Mouse (Mus musculus): Measurements from ENCODE around the gene Lama5. TPM values are rescaled to one million over a fixed set of nuclear protein-coding genes. Genes with fewer than 3 reads are reported as not detected.

The Lama5 gene
- polyA plus RNA-seq (2012; ENCODE audit: insufficient read depth, insufficient read length, missing spikeins) = 0.12 and 0.45 TPM in 2 replicates

- H3K27ac ChIP-seq (ENCODE audit: insufficient read depth, low read depth, low read length) = no peak within 1 kb of the TSS
- H3K4me1 ChIP-seq (ENCODE audit: control insufficient read depth, insufficient read depth, low read length) = no peaks in the 10 kb centered on the region; the same call in none of the 2 replicates
- peak within 1 kb of the TSS; percentile 48 for H3K4me3 ChIP-seq (ENCODE audit: insufficient read depth, low read length)
- TF ChIP-seq CTCF (IDR thresholded peaks at IDR 0.05; ENCODE audit: low read depth, low read length) = no peak
Measured at GRCm38 (mm10) chr2:180225762-180226378, at the start of gene Lama5. Gene Lama5, minus strand, starts transcription at chr2:180225859.

DNA sequence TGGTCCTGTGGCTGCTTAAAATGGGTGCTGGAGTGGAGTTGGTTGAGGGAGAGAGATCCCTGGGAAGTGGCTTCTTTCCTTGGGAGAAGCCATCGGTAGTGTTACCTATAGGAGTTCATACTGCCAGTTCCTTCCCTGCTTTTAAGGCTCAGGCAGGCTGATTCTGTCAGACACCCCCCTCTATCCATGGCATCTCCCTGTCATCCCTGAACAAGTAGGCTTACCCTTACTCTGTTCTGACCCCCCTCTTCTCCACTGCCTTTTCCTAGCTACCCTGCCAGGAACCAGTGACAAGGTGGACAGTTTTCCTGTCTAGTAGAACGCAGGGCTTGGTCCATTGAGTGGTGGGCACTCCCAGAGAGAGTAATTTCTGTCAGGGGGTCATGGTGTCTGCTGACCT lies 48.9 kb upstream of the Lama5 start:
- no peak overlapping the region for H3K4me3 ChIP-seq (ENCODE audit: insufficient read depth, low read length)
- TF ChIP-seq POLR2A (IDR thresholded peaks at IDR 0.05; ENCODE audit: borderline replicate concordance, low read depth, low read length) (no peak), CTCF (IDR thresholded peaks at IDR 0.05; ENCODE audit: low read depth, low read length) (no peak)
- peaks cover 28% of the 10 kb centered on the region for H3K4me1 ChIP-seq (ENCODE audit: control insufficient read depth, insufficient read depth, low read length)
- no peak overlapping the region for H3K27ac ChIP-seq (ENCODE audit: insufficient read depth, low read depth, low read length)

DNA sequence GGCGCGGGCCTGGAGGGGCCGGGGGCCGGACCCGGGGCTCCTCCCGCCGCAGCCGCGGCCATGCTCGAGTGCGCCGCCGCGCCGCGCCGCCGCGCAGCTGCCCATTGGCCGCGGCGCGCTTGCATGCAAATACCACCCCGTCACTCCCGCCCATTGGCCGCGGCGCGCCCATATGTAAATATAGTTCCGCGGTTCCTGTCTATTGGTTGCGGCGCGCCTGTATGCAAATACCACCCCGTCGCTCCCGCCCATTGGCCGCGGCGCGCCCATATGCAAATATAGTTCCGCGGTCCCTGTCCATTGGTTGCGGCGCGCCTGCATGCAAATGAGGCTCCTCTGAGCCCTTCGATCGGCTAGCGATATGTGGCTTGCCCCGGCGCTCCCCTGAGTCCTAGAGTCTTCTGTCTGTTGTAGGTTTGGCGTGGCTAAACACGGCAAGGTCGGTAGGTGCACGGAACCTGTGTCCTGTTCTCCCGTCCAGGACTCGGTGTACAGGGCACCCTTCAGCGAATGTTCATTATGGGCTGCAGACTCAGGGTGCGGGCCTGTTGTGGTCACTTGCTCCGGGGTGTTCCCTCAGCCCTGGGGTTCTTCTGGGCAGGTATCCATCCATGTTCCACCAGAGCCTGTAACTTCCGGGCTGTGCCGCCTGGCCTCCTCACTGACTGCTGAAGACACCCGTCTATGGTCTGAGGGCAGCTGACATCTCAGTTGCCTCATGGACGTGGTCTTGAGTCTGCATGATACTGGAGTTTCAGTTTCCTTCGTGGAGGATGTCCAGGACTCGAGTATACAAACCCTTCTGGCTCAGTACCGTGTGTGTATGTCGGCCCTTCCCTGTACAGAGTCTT lies 48.0 kb upstream of the Lama5 start, which contains the start of gene Cables2:
Cables2 (minus strand) TSS at position 103 of the 851 bp plus-strand sequence.
- H3K27ac ChIP-seq (ENCODE audit: insufficient read depth, low read depth, low read length) = no peak within 1 kb of the TSS
- TF ChIP-seq POLR2A (IDR thresholded peaks at IDR 0.05; ENCODE audit: borderline replicate concordance, low read depth, low read length) = no peak
- no peak for TF ChIP-seq CTCF (IDR thresholded peaks at IDR 0.05; ENCODE audit: low read depth, low read length)
- H3K4me1 ChIP-seq (ENCODE audit: control insufficient read depth, insufficient read depth, low read length) = peaks cover 29% of the 10 kb centered on the region
- peak within 1 kb of the TSS; percentile 72 for H3K4me3 ChIP-seq (ENCODE audit: insufficient read depth, low read length)

DNA sequence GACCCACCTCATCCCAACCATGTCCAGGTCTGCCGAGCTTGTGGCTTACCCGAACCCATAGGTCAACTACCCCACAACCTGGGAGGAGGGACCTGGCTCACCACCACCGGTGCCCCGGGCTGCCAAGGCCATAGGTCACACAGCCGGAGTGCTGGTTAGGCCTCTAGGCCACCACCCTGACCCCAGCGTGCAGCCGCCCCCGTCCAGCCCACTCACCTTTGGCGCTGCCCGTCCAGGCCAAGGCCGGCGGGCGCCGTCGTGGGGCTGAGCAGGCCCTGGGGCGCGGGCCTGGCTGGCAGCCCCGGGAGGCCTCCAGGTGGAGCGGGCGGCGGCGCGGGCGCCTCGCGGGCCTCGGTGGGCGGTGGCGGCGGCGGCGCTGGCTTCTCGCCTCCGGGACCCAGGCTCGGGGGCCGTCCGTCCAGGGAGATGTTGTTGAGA lies 47.2 kb upstream of the Lama5 start:
- TF ChIP-seq POLR2A (IDR thresholded peaks at IDR 0.05; ENCODE audit: borderline replicate concordance, low read depth, low read length) (no peak), CTCF (IDR thresholded peaks at IDR 0.05; ENCODE audit: low read depth, low read length) (no peak)
- Histone ChIP-seq H3K4me3 (ENCODE audit: insufficient read depth, low read length) (peak overlapping the region; percentile 72), H3K4me1 (ENCODE audit: control insufficient read depth, insufficient read depth, low read length) (peaks cover 29% of the 10 kb centered on the region), H3K27ac (ENCODE audit: insufficient read depth, low read depth, low read length) (no peak overlapping the region)

DNA sequence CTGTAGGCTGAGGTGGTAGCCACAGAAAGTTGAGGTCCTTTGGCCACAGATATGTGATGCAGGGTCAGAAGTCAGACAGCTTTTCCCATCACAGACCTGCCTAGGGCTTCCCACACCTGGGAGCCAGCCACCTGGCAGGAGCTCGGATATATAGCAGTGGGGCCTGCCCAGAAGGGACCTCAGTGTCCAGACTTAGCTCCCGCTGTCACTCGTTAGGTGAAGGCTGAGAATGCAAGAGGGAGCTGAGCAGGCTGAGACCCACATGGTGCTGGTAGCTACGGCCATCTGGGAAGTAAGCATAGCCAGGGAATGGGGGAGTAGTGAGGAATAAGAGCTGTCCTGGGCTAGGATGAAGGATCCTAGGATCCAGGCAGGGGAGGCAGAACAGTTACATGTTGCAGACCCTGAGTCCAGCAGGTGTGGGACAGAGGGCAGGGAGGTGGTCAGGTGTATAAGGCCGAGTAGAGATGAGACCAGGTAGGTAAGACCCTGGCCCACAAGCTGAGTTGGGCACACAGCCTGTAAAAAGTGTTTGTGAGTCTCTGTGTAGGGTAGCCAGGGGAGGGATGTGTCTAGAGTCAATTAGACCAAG lies 46.2 kb upstream of the Lama5 start:
- Histone ChIP-seq H3K4me1 (ENCODE audit: control insufficient read depth, insufficient read depth, low read length) (peaks cover 29% of the 10 kb centered on the region), H3K27ac (ENCODE audit: insufficient read depth, low read depth, low read length) (no peak overlapping the region), H3K4me3 (ENCODE audit: insufficient read depth, low read length) (peak overlapping the region; percentile 72)
- TF ChIP-seq CTCF (IDR thresholded peaks at IDR 0.05; ENCODE audit: low read depth, low read length) = no peak
- no peak for TF ChIP-seq POLR2A (IDR thresholded peaks at IDR 0.05; ENCODE audit: borderline replicate concordance, low read depth, low read length)

GRCm38 (mm10) chr2:180270537-180271255 lies 45.0 kb upstream of the Lama5 start:
- TF ChIP-seq POLR2A (IDR thresholded peaks at IDR 0.05; ENCODE audit: borderline replicate concordance, low read depth, low read length) (no peak), CTCF (IDR thresholded peaks at IDR 0.05; ENCODE audit: low read depth, low read length) (no peak)
- Histone ChIP-seq H3K4me1 (ENCODE audit: control insufficient read depth, insufficient read depth, low read length) (peaks cover 24% of the 10 kb centered on the region), H3K4me3 (ENCODE audit: insufficient read depth, low read length) (no peak overlapping the region), H3K27ac (ENCODE audit: insufficient read depth, low read depth, low read length) (peak overlapping the region; percentile 6; the same call in 1 of the 2 replicates)

- Histone ChIP-seq H3K4me3 (ENCODE audit: insufficient read depth, low read length) (no peak overlapping the region), H3K27ac (ENCODE audit: insufficient read depth, low read depth, low read length) (no peak overlapping the region), H3K4me1 (ENCODE audit: control insufficient read depth, insufficient read depth, low read length) (peaks cover 24% of the 10 kb centered on the region)
- TF ChIP-seq POLR2A (IDR thresholded peaks at IDR 0.05; ENCODE audit: borderline replicate concordance, low read depth, low read length) = no peak
- no peak for TF ChIP-seq CTCF (IDR thresholded peaks at IDR 0.05; ENCODE audit: low read depth, low read length)
Measured at GRCm38 (mm10) chr2:180269329-180269728, 43.7 kb upstream of the Lama5 start.

- no peak for TF ChIP-seq CTCF (IDR thresholded peaks at IDR 0.05; ENCODE audit: low read depth, low read length)
- no peak for TF ChIP-seq POLR2A (IDR thresholded peaks at IDR 0.05; ENCODE audit: borderline replicate concordance, low read depth, low read length)
- Histone ChIP-seq H3K4me1 (ENCODE audit: control insufficient read depth, insufficient read depth, low read length) (peaks cover 24% of the 10 kb centered on the region), H3K4me3 (ENCODE audit: insufficient read depth, low read length) (no peak overlapping the region), H3K27ac (ENCODE audit: insufficient read depth, low read depth, low read length) (no peak overlapping the region)
Measured at GRCm38 (mm10) chr2:180267955-180268354, 42.3 kb upstream of the Lama5 start.

DNA sequence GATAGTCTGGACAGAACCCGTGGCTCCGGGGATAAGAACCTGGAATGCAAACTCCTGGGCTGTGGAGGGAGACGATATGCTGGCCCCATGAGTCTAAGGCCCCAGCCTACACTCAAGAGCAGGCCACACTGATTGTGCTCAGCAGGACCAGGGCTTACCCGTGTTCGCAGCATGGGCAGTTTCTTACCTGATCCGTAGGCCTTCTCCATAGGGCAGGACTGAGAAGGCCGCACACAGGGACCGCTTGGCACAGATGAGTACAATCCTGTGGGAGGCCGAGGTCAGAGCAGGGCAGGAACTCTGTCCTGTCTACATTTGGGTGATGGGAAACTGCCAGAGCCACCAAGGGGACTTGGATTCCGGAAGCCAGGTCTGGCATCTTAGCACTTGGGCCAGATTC lies 37.2 kb upstream of the Lama5 start:
- H3K4me3 ChIP-seq (ENCODE audit: insufficient read depth, low read length) = no peak overlapping the region
- no peak overlapping the region for H3K27ac ChIP-seq (ENCODE audit: insufficient read depth, low read depth, low read length)
- H3K4me1 ChIP-seq (ENCODE audit: control insufficient read depth, insufficient read depth, low read length) = no peaks in the 10 kb centered on the region
- no peak for TF ChIP-seq POLR2A (IDR thresholded peaks at IDR 0.05; ENCODE audit: borderline replicate concordance, low read depth, low read length)
- no peak for TF ChIP-seq CTCF (IDR thresholded peaks at IDR 0.05; ENCODE audit: low read depth, low read length)

All from bone marrow macrophage, adult 2 months (primary cell).